Mouse (Mus musculus): ENCODE results near the gene Fnbp1l.

Gene Fnbp1l

GRCm38 (mm10) chr3:122606105-122606801, 13.3 kb downstream of the Fnbp1l start:
- DNase-seq (ENCODE audit: low spot score in 2 of 2): no peak

DNA sequence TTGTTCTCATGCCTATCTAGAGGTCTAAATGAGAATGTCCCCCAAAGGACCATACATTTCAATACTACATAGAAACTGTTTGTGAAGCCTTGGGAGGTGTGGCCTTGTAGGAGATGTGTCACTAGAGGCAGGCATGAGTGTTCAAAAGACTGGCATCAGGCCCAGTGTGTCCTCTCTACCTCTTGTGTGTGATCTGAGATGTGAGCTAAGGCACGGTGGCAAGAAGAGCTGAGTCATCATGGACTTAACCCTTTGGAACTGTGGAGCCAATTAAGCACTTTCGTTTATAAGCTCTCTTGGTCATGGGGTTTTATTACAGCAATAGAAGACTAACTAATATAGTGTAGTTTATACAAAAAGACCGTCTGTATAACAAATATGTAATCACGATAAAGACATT, 16.3 kb downstream of the Fnbp1l start:
- DNase-seq (ENCODE audit: low spot score in 2 of 2): no peak

DNA sequence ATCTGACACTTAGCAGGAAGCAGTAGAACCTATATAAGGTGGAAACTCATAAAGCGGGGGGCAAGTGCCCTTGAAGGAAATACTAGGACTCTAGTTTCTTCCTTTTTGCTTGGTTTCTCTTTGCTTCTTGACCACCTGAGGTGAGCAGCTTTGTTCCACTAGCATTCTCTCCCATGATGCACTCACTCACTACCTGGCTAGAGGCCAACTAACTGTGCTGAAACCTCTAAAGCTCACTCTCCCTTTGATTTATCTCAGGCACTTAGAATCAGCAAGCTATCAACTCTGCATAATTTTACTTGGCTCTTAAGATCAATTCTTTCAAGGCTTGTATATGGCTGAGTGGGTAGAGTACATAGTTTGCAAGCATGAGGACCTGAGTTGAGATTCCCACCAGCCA, 17.1 kb downstream of the Fnbp1l start:
- DNase-seq (ENCODE audit: low spot score in 2 of 2): no peak

DNA sequence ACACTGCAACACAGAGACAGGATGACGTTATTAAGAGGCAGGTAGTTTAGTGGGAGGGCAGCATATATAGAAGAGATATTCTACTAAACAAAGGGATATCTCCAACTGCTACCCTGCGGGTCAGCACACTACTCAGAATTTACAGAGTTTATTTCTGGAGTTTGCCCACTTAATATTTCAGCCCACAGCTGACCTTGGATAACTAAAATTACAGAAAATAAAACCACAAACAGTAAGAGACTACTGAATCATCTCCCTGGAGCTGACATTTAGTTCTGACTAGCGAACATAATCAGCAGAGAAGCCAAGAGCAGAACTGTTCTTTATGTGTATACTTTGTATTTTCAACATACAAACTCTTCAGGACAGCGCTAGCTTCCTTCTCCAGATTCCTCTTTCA, 20.2 kb downstream of the Fnbp1l start:
- DNase-seq (ENCODE audit: low spot score in 2 of 2): no peak

DNA sequence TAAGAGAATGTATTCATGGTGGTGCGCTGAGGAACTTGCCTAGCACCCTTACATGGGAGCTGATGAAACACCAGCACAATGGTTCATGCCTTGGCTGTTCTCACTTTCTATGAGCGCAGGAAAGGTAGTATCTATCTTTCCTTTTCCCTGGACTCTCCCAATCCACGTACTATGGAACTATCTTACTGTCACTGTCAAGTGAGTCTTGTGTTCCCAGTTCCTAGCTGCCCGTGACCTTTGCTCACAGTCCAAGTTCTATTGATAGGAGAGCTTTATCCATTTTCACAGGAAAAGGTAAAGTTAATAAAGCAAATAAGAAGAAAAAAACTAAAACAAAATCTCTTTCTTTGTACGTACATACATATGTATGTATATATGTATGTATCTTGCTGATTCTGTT, 28.7 kb downstream of the Fnbp1l start:
- no peak for DNase-seq (ENCODE audit: low spot score in 2 of 2)

GRCm38 (mm10) chr3:122590346-122590745, 29.2 kb downstream of the Fnbp1l start:
- DNase-seq (ENCODE audit: low spot score in 2 of 2): no peak

DNA sequence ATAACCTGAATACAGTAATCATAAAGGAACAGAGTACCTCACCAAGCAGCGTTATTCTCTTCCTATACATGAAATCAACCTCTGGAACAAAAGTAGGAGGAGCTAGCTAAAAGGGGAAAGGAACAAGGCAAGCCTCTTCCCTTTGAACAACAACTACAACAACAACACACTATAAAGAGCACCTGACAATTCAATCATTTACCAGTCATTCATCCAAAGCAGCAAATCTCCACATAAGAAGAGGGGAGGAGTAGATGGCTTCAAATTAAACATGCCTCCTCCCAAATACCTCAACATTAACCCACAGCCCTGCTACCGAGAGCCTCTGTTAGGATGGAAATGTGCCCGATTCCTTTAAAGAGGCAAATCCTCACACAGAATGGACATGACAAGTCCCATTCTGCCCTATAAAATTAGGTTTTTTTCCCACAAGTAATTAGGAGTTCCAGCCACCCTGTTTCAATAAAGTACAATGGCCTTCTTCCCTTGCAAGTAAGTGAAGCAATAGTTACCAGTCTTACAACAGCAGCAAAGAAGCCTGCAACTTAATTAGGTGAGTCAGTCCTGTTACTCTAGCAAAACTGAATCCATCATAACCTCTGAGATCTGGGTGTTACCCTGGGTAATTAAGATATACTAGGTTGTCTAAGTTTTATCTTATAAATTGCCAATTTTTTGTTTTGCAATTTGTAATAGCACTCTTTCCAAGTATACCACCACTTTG, 32.4 kb downstream of the Fnbp1l start:
- DNase-seq (ENCODE audit: low spot score in 2 of 2): no peak

GRCm38 (mm10) chr3:122577360-122577759, 42.2 kb downstream of the Fnbp1l start:
- DNase-seq (ENCODE audit: low spot score in 2 of 2): no peak

DNA sequence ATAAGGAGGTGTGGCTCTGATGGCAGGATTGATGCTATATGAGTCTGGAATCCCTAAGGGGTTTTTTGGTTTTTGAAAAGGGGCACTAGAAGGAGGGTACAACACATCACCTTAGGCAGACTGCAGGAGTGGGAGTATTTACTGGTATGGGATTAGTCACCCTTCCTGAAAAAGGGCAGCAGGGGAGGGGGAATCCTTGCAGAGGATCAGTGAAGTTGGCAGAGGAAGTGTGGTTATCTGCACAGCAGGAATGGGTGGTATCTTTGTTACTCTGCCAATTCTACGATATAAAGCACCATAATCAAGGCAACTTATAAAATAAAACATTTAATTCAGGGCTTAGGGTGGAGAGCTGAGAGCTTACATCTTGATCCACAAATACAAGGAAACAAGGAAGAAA, 44.6 kb downstream of the Fnbp1l start:
- no peak for DNase-seq (ENCODE audit: low spot score in 2 of 2)

DNA sequence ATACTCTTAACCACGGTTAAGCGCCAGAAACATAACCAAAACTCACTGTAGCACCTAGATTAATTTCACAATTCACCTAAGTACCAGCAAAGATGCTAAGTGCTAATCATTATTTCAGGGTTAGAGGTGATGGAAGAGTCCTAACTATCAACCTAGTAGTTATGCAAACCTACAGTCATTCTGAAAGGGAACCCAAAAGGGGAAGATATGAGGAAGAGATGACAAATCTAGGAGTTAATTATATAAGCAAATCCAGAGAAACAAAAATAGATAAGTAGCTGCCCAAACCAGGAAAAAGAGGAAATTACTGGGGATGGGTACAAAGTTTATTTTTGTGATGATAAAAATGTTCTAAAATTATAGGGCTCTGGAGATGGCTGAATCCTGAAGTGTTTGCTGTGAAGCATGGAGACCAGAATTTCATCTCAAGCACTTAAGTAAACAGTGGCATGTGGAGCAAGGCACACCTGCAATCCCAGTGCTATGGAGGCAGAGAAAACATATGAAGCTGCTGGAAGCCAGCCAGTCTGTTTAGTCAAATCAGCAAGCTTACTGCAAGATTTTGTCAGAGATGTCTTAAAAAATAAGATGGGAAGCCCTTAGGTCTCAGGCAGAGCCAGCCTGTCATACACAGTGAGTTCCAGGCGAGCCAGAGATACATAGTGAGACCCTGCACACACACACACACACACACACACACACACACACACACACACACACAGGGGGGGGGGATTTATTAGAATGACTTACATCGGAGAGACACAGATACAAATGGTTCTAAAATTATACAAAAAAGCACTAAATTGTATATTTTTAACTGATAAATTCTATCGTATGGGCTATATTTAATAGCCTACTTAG, 45.9 kb downstream of the Fnbp1l start:
- DNase-seq (ENCODE audit: low spot score in 2 of 2): no peak

- DNase-seq (ENCODE audit: low spot score in 2 of 2): no peak
Observed at GRCm38 (mm10) chr3:122566549-122566948, 53.0 kb downstream of the Fnbp1l start.

DNA sequence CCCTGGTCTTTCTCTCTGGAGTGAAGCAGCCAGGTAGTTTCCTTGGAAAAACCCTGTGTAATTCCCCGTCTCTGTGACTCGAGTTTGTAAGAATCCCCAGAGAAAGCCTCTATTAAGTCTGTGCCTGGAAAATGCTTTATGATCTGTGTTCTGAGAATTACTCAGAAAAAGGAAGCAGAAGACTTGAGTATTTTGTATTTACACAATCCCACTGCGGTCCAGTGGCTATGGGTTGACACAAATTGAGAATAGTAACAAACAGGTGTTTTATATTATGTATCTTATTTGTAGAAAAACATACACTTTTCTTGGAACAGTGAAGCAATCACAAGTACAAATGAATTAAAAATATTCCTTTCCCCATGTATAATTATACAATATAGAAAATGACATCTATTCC, 53.4 kb downstream of the Fnbp1l start:
- DNase-seq (ENCODE audit: low spot score in 2 of 2): no peak

DNA sequence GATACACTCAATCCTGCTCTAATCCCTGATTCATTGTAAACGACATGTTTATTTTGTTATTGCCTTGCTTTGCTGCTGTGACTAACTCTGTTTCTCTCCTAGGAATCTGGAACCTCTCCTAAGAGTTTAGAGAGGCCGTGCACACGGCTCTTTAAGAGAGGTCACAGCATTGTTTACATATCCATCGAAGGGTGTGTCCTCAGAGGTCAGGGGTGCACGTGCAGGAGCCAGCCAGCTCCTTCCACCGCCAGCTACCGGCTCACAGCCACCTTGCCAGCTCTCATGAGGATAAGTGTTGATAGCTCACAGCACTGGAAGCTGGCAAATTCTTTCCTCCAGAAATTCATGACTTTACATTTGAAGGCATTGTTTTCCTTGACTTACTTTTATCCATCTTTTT, 54.2 kb downstream of the Fnbp1l start:
- DNase-seq (ENCODE audit: low spot score in 2 of 2): no peak

GRCm38 (mm10) chr3:122557766-122558165, 61.7 kb downstream of the Fnbp1l start:
- no peak for DNase-seq (ENCODE audit: low spot score in 2 of 2)

DNA sequence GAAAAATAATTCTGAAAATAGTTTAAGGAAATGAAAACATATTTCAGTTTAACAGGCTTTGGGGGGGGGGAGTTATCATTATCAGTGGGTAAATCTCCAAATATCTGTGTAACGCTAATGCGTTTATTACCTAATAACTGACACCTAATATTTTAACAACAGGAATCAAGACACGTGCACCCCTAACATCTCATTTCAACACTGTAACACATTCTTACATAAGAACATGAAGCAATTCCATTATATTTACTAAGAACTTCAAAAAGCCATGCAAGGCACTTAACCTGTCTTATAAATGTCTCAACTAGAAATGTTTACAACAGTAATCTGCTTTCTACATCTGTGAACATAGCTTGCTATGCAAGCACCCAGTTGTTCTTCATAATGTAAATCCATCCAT, 68.3 kb downstream of the Fnbp1l start:
- no peak for DNase-seq (ENCODE audit: low spot score in 2 of 2)

DNA sequence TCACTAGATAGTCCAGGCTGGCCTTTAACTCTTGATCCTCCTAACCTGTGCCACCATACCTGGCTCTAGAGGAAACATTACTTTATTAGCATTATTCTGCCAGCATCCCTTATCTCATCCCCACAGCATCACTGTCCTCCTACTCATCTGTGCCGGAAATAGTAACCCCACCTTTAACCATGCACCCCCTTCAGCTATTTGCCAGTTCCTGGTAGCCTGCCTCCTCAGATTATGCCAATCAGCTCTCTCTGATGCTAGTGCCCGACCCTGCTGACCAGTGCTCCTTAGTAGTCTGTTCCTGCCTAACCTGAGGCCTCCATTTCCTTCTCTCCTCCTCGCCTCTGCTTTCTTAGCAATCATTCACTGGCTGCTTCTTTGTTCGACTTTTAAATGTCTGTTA, 72.0 kb downstream of the Fnbp1l start:
- no peak for DNase-seq (ENCODE audit: low spot score in 2 of 2)

- DNase-seq (ENCODE audit: low spot score in 2 of 2): no peak
Observed at GRCm38 (mm10) chr3:122545346-122545745, 74.2 kb downstream of the Fnbp1l start.

DNA sequence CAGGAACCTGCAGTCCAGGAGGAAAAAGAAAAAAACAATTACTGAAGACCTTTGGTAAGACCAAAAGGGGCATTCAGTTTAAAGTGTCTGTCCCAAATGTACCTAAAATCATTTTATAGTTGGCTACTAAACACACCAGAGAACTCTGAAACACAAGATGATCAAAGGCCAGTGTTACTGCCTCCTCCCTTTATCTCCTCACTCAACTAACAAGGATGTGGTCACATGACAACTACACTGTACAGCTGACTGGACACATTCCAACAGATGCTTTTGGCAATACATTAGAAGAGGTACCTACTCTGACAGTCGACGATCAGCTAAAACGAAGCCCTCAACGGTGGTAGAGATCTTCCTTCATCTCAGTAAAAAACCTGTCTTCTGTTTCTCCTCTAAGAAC, 78.6 kb downstream of the Fnbp1l start:
- no peak for DNase-seq (ENCODE audit: low spot score in 2 of 2)

GRCm38 (mm10) chr3:122539961-122540690, 79.4 kb downstream of the Fnbp1l start:
- no peak for DNase-seq (ENCODE audit: low spot score in 2 of 2)

GRCm38 (mm10) chr3:122538851-122539250, 80.7 kb downstream of the Fnbp1l start:
- no peak for DNase-seq (ENCODE audit: low spot score in 2 of 2)

- DNase-seq (ENCODE audit: low spot score in 2 of 2): no peak
Observed at GRCm38 (mm10) chr3:122535938-122536703, 83.4 kb downstream of the Fnbp1l start.

Measured in spleen, postnatal 36 days (tissue).